Mouse (Mus musculus): Measurements from ENCODE around the gene Olfr282. TPM values are rescaled to one million over a fixed set of nuclear protein-coding genes. Genes with fewer than 3 reads are reported as not detected.
"Not testable (repeated sequence)": the region's sequence is repeated elsewhere in the genome, so short reads cannot be mapped to it uniquely, and the experiment has no call there.

Gene Olfr282
- polyA plus RNA-seq, 1 experiment from 2014 or later: not detected

DNA sequence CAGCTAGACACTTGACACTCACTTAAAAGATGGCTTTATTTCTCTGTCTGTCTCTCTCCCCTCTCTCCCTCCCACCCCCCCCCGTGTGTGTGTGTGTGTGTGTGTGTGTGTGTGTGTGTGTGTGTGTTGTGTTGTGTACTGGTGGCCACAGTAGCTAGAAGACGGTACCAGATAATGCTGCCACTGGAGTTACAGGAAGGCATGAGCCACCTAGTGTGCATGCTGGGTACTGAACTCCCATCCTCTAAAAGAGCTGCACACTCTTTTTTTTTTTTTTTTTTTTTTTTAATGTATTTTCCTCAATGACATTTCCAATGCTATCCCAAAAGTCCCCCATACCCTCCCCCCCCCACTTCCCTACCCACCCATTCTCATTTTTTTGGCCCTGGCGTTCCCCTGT is 13.7 kb upstream of the Olfr282 start:
- not testable (repeated sequence) for H3K4me3 ChIP-seq; H3K27me3 ChIP-seq; H3K4me2 ChIP-seq; H3K27ac ChIP-seq; H3K4me1 ChIP-seq; H3K9me3 ChIP-seq; H3K9ac ChIP-seq; ATAC-seq (ENCODE audit: insufficient number of reproducible peaks, low FRiP score, low TSS enrichment, low read depth); H3K36me3 ChIP-seq
- WGBS: 33% methylated on average over 1 of the region's 3 CpGs

GRCm38 (mm10) chr15:98418096-98418495 is 12.9 kb upstream of the Olfr282 start:
- Histone ChIP-seq H3K27ac (no peak overlapping the region), H3K4me2 (no peak overlapping the region), H3K36me3 (no peaks in the 10 kb centered on the region), H3K9ac (no peak overlapping the region), H3K4me3 (no peak overlapping the region), H3K27me3 (no peaks in the 10 kb centered on the region), H3K9me3 (no peaks in the 10 kb centered on the region), H3K4me1 (no peaks in the 10 kb centered on the region)
- 73% methylated on average over 7 of the region's 7 CpGs for WGBS
- no peak for ATAC-seq (ENCODE audit: insufficient number of reproducible peaks, low FRiP score, low TSS enrichment, low read depth)

DNA sequence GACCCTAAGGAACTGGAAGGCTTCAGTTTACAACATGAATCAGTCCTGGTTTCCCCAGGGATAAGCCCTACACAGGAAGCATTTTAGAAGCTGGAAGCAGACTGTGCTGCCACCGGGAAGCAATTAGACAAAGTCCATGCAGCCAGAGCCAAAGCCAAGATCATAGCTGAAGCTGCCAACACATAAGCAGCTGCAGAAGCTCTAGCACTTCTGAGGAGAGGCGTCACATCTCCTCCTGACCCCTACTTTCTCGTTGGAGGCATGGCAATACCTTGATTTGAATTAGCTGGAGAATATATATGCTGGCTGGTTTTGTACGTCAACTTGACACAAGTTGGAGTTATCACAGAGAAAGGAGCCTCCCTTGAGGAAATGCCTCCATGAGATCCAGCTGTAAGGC is 10.1 kb upstream of the Olfr282 start:
- WGBS: 49% methylated on average over 4 of the region's 4 CpGs
- H3K36me3 ChIP-seq: no peaks in the 10 kb centered on the region
- H3K4me3 ChIP-seq: no peak overlapping the region
- H3K27ac ChIP-seq: no peak overlapping the region
- H3K9ac ChIP-seq: no peak overlapping the region
- H3K4me2 ChIP-seq: no peak overlapping the region
- H3K27me3 ChIP-seq: no peaks in the 10 kb centered on the region
- no peak for ATAC-seq (ENCODE audit: insufficient number of reproducible peaks, low FRiP score, low TSS enrichment, low read depth)
- no peaks in the 10 kb centered on the region for H3K9me3 ChIP-seq
- 0 out of 2 replicates have a peak, but pooled peaks cover 2% of the 10 kb centered on the region for H3K4me1 ChIP-seq

GRCm38 (mm10) chr15:98424326-98424725 is 6.7 kb upstream of the Olfr282 start:
- Histone ChIP-seq H3K27ac (no peak overlapping the region), H3K4me1 (0 out of 2 replicates have a peak, but pooled peaks cover 2% of the 10 kb centered on the region), H3K4me2 (no peak overlapping the region), H3K4me3 (no peak overlapping the region), H3K36me3 (no peaks in the 10 kb centered on the region), H3K27me3 (no peaks in the 10 kb centered on the region), H3K9ac (no peak overlapping the region), H3K9me3 (no peaks in the 10 kb centered on the region)
- no peak for ATAC-seq (ENCODE audit: insufficient number of reproducible peaks, low FRiP score, low TSS enrichment, low read depth)
- WGBS: 49% methylated on average over 14 of the region's 14 CpGs

- Histone ChIP-seq H3K9ac (no peak overlapping the region), H3K9me3 (no peaks in the 10 kb centered on the region), H3K4me2 (no peak overlapping the region), H3K27me3 (no peaks in the 10 kb centered on the region), H3K4me3 (no peak overlapping the region), H3K4me1 (0 out of 2 replicates have a peak, but pooled peaks cover 2% of the 10 kb centered on the region), H3K36me3 (no peaks in the 10 kb centered on the region), H3K27ac (no peak overlapping the region)
- ATAC-seq (ENCODE audit: insufficient number of reproducible peaks, low FRiP score, low TSS enrichment, low read depth): no peak
- 32% methylated on average over 6 of the region's 6 CpGs for WGBS
Measured at GRCm38 (mm10) chr15:98424753-98425152, 6.3 kb upstream of the Olfr282 start.

- H3K4me3 ChIP-seq: no peak overlapping the region
- no peaks in the 10 kb centered on the region for H3K36me3 ChIP-seq
- H3K27me3 ChIP-seq: no peaks in the 10 kb centered on the region
- ATAC-seq (ENCODE audit: insufficient number of reproducible peaks, low FRiP score, low TSS enrichment, low read depth): no peak
- 0 out of 2 replicates have a peak, but pooled peaks cover 2% of the 10 kb centered on the region for H3K4me1 ChIP-seq
- no peak overlapping the region for H3K9ac ChIP-seq
- WGBS: 53% methylated on average over 7 of the region's 7 CpGs
- H3K9me3 ChIP-seq: no peaks in the 10 kb centered on the region
- no peak overlapping the region for H3K27ac ChIP-seq
- H3K4me2 ChIP-seq: no peak overlapping the region
Measured at GRCm38 (mm10) chr15:98425188-98425587, 5.8 kb upstream of the Olfr282 start.

DNA sequence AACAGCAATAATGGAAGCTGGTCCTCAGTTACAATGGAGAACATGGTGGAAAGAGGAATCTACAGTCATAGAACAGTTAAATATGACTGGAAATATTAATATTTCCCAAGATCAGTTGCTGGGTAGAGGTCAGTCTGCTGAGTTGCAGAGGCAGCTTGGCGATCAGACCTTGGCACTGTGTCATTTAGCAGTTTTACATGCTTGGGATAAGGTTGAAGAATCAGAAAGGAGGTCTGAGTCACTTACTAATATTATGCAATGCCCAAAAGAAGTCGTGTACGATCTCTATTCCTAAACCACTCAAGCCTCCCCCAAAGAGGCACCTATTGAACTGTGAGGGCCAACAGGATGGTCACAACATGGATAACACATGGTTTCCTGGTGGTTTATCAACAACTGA is 13.5 kb downstream of the Olfr282 start:
- H3K9me3 ChIP-seq: no peaks in the 10 kb centered on the region
- H3K27me3 ChIP-seq: no peaks in the 10 kb centered on the region
- WGBS: 70% methylated on average over 3 of the region's 3 CpGs
- H3K9ac ChIP-seq: no peak overlapping the region
- no peak overlapping the region for H3K4me3 ChIP-seq
- H3K4me2 ChIP-seq: no peak overlapping the region
- H3K36me3 ChIP-seq: no peaks in the 10 kb centered on the region
- no peak for ATAC-seq (ENCODE audit: insufficient number of reproducible peaks, low FRiP score, low TSS enrichment, low read depth)
- no peaks in the 10 kb centered on the region for H3K4me1 ChIP-seq
- no peak overlapping the region for H3K27ac ChIP-seq

DNA sequence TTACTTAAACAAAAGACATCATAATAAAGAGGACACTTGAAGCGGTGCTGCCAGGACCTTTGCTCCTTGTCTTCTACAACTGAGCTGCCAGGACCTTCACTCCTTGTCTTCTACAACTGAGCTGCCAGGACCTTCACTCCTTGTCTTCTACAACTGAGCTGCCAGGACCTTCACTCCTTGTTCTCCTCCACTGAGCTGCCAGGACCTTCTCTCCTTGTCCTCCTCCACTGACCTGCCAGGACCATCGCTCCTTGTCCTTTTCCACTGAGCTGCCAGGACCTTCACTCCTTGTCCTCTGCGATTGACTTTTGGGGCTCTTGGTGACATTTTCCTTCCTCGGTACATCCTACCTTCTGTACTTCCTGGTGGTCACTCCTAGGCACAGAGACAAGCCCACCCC is 17.5 kb downstream of the Olfr282 start:
- no peak overlapping the region for H3K9ac ChIP-seq
- H3K27me3 ChIP-seq: no peaks in the 10 kb centered on the region
- ATAC-seq (ENCODE audit: insufficient number of reproducible peaks, low FRiP score, low TSS enrichment, low read depth): no peak
- no peak overlapping the region for H3K4me3 ChIP-seq
- H3K27ac ChIP-seq: no peak overlapping the region
- 66% methylated on average over 4 of the region's 4 CpGs for WGBS
- no peak overlapping the region for H3K4me2 ChIP-seq
- no peaks in the 10 kb centered on the region for H3K9me3 ChIP-seq
- H3K36me3 ChIP-seq: no peaks in the 10 kb centered on the region
- H3K4me1 ChIP-seq: no peaks in the 10 kb centered on the region

- Histone ChIP-seq H3K9me3 (no peaks in the 10 kb centered on the region), H3K4me1 (no peaks in the 10 kb centered on the region), H3K4me3 (no peak within 1 kb of the TSS), H3K4me2 (no peak within 1 kb of the TSS), H3K9ac (no peak within 1 kb of the TSS), H3K27me3 (no peaks in the 10 kb centered on the region), H3K36me3 (no peaks in the 10 kb centered on the region), H3K27ac (no peak within 1 kb of the TSS)
- ATAC-seq (ENCODE audit: insufficient number of reproducible peaks, low FRiP score, low TSS enrichment, low read depth): no peak
- 89% methylated on average over 7 of the region's 7 CpGs for WGBS
Measured at GRCm38 (mm10) chr15:98452288-98452687, 21.3 kb downstream of the Olfr282 start, which contains the start of gene Olfr281. TSS of gene Olfr281 (plus strand) at chr15:98452588.

GRCm38 (mm10) chr15:98469596-98469995 is 38.6 kb downstream of the Olfr282 start, which contains the start of gene OR5BS1P:
TSS of gene OR5BS1P (plus strand) at chr15:98469896.
- H3K4me3 ChIP-seq: no peak within 1 kb of the TSS
- no peak within 1 kb of the TSS for H3K9ac ChIP-seq
- 87% methylated on average over 4 of the region's 4 CpGs for WGBS
- no peaks in the 10 kb centered on the region for H3K4me1 ChIP-seq
- H3K36me3 ChIP-seq: no peaks in the 10 kb centered on the region
- no peak within 1 kb of the TSS for H3K27ac ChIP-seq
- no peak within 1 kb of the TSS for H3K4me2 ChIP-seq
- ATAC-seq (ENCODE audit: insufficient number of reproducible peaks, low FRiP score, low TSS enrichment, low read depth): no peak
- no peaks in the 10 kb centered on the region for H3K9me3 ChIP-seq
- no peaks in the 10 kb centered on the region for H3K27me3 ChIP-seq

GRCm38 (mm10) chr15:98471539-98471938 is 40.5 kb downstream of the Olfr282 start:
- Histone ChIP-seq H3K4me3 (no peak overlapping the region), H3K9ac (no peak overlapping the region), H3K27ac (no peak overlapping the region), H3K4me1 (no peaks in the 10 kb centered on the region), H3K4me2 (no peak overlapping the region), H3K36me3 (no peaks in the 10 kb centered on the region), H3K9me3 (no peaks in the 10 kb centered on the region), H3K27me3 (no peaks in the 10 kb centered on the region)
- WGBS: 87% methylated on average over 13 of the region's 13 CpGs
- no peak for ATAC-seq (ENCODE audit: insufficient number of reproducible peaks, low FRiP score, low TSS enrichment, low read depth)

DNA sequence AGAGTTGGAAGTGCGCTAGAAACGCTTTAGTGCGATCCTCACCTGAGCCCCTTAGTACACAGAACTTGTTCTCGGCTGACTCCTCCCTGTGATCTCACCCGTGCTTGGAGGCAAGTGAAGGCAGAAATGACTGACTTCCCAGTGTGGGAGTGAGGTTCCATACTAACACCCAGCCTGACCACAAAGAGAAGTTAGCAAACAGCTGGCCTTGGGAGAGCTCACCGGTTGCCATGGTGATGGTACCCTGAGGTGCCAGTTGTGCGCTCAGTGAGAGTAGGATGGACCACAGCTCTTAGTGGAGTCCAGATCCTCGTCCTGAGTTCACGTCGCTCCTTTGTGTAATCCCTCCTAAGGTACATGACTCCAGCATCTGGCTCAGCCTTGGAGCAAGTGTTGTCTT is 43.9 kb downstream of the Olfr282 start:
- Histone ChIP-seq H3K4me1 (no peaks in the 10 kb centered on the region), H3K4me3 (no peak overlapping the region), H3K27me3 (no peaks in the 10 kb centered on the region), H3K27ac (no peak overlapping the region), H3K9ac (no peak overlapping the region), H3K36me3 (no peaks in the 10 kb centered on the region), H3K9me3 (no peaks in the 10 kb centered on the region), H3K4me2 (no peak overlapping the region)
- ATAC-seq (ENCODE audit: insufficient number of reproducible peaks, low FRiP score, low TSS enrichment, low read depth): no peak
- 83% methylated on average over 10 of the region's 10 CpGs for WGBS

GRCm38 (mm10) chr15:98475382-98475781 is 44.4 kb downstream of the Olfr282 start:
- Histone ChIP-seq H3K4me2 (no peak overlapping the region), H3K9me3 (no peaks in the 10 kb centered on the region), H3K36me3 (no peaks in the 10 kb centered on the region), H3K27me3 (no peaks in the 10 kb centered on the region), H3K27ac (no peak overlapping the region), H3K9ac (no peak overlapping the region), H3K4me1 (no peaks in the 10 kb centered on the region), H3K4me3 (no peak overlapping the region)
- 55% methylated on average over 10 of the region's 10 CpGs for WGBS
- ATAC-seq (ENCODE audit: insufficient number of reproducible peaks, low FRiP score, low TSS enrichment, low read depth): no peak
